Comparison of ENCODE assay signal across 9 mouse cellular contexts in genomic region chr12:8923125-8923410, GRCm38 (mm10). TPM values are rescaled to one million over a fixed set of nuclear protein-coding genes. Genes with fewer than 3 reads are reported as not detected.
DNase-seq lines count a peak whose midpoint lies in the region; ATAC-seq and TF ChIP-seq lines count a peak whose summit lies in the region.
"Had no signal": no experiment of that assay in that cellular context is flagged by ENCODE, and none has a peak within 500 bp of the region (broad histone marks: within the 10 kb centered on the region; RNA-seq: fewer than 3 reads in every experiment).

No protein-coding gene starts in this region.

- H3K4me2 ChIP-seq in kidney, embryonic 15.5 days: peak overlapping the region; percentile 69
- peak overlapping the region; percentile 71 for H3K4me2 ChIP-seq in forebrain, embryonic 12.5 days
- peak overlapping the region; percentile 89 for H3K4me2 ChIP-seq in hindbrain, postnatal 0 days (ENCODE audit: low read depth, low read length)

- H3K4me3 ChIP-seq in kidney, embryonic 15.5 days (replicated peaks): peak overlapping the region; percentile 76
- H3K4me3 ChIP-seq in forebrain, embryonic 12.5 days (replicated peaks): peak overlapping the region; percentile 74
- H3K4me3 ChIP-seq in hindbrain, postnatal 0 days (ENCODE audit: low read length): peak overlapping the region; percentile 91
- H3K4me3 ChIP-seq in midbrain, embryonic 10.5 days: peak overlapping the region; percentile 76

- no peak for TF ChIP-seq CTCF in brain, embryonic 14.5 days (IDR thresholded peaks at IDR 0.05; ENCODE audit: borderline replicate concordance, extremely low read depth, insufficient read depth, insufficient read length)
- no peak for TF ChIP-seq CTCF in hindbrain, postnatal 0 days (IDR thresholded peaks at IDR 0.05; ENCODE audit: low read depth)

- peaks cover 14% of the 10 kb centered on the region; the same call in 1 of the 2 replicates for H3K36me3 ChIP-seq in kidney, embryonic 15.5 days
- peaks cover 19% of the 10 kb centered on the region for H3K36me3 ChIP-seq in forebrain, embryonic 12.5 days (replicated peaks)
- no peaks in the 10 kb centered on the region for H3K36me3 ChIP-seq in hindbrain, postnatal 0 days (ENCODE audit: insufficient read depth, low read length)
- H3K36me3 ChIP-seq in midbrain, embryonic 10.5 days: peaks cover 28% of the 10 kb centered on the region

- ATAC-seq in kidney, embryonic 15.5 days (replicated peaks; ENCODE audit: low FRiP score): no peak
- no peak for ATAC-seq in forebrain, embryonic 12.5 days (ENCODE audit: low FRiP score)
- no peak for ATAC-seq in hindbrain, postnatal 0 days

- H3K4me1 ChIP-seq in kidney, embryonic 15.5 days: peaks cover 45% of the 10 kb centered on the region
- H3K4me1 ChIP-seq in forebrain, embryonic 12.5 days: peaks cover 24% of the 10 kb centered on the region
- peaks cover 13% of the 10 kb centered on the region for H3K4me1 ChIP-seq in hindbrain, postnatal 0 days (ENCODE audit: insufficient read depth, low read length)
- peaks cover 40% of the 10 kb centered on the region for H3K4me1 ChIP-seq in midbrain, embryonic 10.5 days

- H3K9ac ChIP-seq in kidney, embryonic 15.5 days: peak overlapping the region; percentile 86
- H3K9ac ChIP-seq in forebrain, embryonic 12.5 days: peak overlapping the region; percentile 88
- peak overlapping the region; percentile 96 for H3K9ac ChIP-seq in hindbrain, postnatal 0 days (replicated peaks; ENCODE audit: low read length)

- no peaks in the 10 kb centered on the region for H3K27me3 ChIP-seq in kidney, embryonic 15.5 days
- no peaks in the 10 kb centered on the region for H3K27me3 ChIP-seq in forebrain, embryonic 12.5 days
- H3K27me3 ChIP-seq in hindbrain, postnatal 0 days (ENCODE audit: insufficient read depth, low read length): no peaks in the 10 kb centered on the region
- H3K27me3 ChIP-seq in midbrain, embryonic 10.5 days (ENCODE audit: low read depth, poor library complexity, severe bottlenecking): no peaks in the 10 kb centered on the region

- H3K27ac ChIP-seq in kidney, embryonic 15.5 days: 0 out of 2 replicates have a peak overlapping the region, but pooled peaks have one; percentile 99
- H3K27ac ChIP-seq in forebrain, embryonic 12.5 days: no peak overlapping the region
- H3K27ac ChIP-seq in hindbrain, postnatal 0 days: peak overlapping the region; percentile 97
- H3K27ac ChIP-seq in midbrain, embryonic 10.5 days (replicated peaks): peak overlapping the region; percentile 99

- no peak for DNase-seq in kidney, postnatal 25 days
- peak; percentile 74 for DNase-seq in brain, embryonic 14.5 days (ENCODE audit: low read depth)
- peak; percentile 59 for DNase-seq in hindbrain, postnatal 0 days (ENCODE audit: low spot score)
- DNase-seq in midbrain, embryonic 10.5 days (ENCODE audit: low spot score): no peak
- no peak for DNase-seq in layer of hippocampus, postnatal 25 days (ENCODE audit: extremely low spot score in 1 of 2, low spot score in 1 of 2)
- DNase-seq in ovary, postnatal 36 days (ENCODE audit: low spot score): no peak

- no peaks in the 10 kb centered on the region for H3K9me3 ChIP-seq in kidney, embryonic 15.5 days (replicated peaks)
- no peaks in the 10 kb centered on the region for H3K9me3 ChIP-seq in forebrain, embryonic 12.5 days
- H3K9me3 ChIP-seq in hindbrain, postnatal 0 days (ENCODE audit: low read length): no peaks in the 10 kb centered on the region
- no peaks in the 10 kb centered on the region for H3K9me3 ChIP-seq in midbrain, embryonic 10.5 days (replicated peaks)

- WGBS in kidney, embryonic 15.5 days: 24% methylated on average over 5 of the region's 5 CpGs
- 50% methylated on average over 5 of the region's 5 CpGs for WGBS in forebrain, embryonic 12.5 days
- WGBS in hindbrain, postnatal 0 days: 14% methylated on average over 5 of the region's 5 CpGs
- WGBS in midbrain, embryonic 10.5 days: 48% methylated on average over 5 of the region's 5 CpGs

- no peak for TF ChIP-seq POLR2A in brain, embryonic 14.5 days (IDR thresholded peaks at IDR 0.05; ENCODE audit: borderline replicate concordance, extremely low read depth, insufficient read depth, insufficient read length, poor library complexity, severe bottlenecking)

RNA-seq across cellular contexts. Expression of gene Laptm4a, which starts 1.6 kb away (rescaled TPM):
- 338 and 401 TPM in 2 replicates for polyA plus RNA-seq in kidney, embryonic 15.5 days (2015; fragmentation: Nextera tagmentation; extraction: Ambion mirVana)
- polyA plus RNA-seq in brain, embryonic 14.5 days (2012; rRNA removed): 253 and 322 TPM in 2 replicates
- 212 and 215 TPM in 2 replicates for polyA plus RNA-seq in forebrain, embryonic 12.5 days (2016; fragmentation: Nextera tagmentation; extraction: Ambion mirVana)
- 185 and 196 TPM in 2 replicates for total RNA-seq in hindbrain, postnatal 0 days (2014; rRNA removed)
- polyA plus RNA-seq in hindbrain, postnatal 0 days (2015; fragmentation: Nextera tagmentation; extraction: Ambion mirVana): 289 and 299 TPM in 2 replicates
- polyA plus RNA-seq in midbrain, embryonic 10.5 days (2016; fragmentation: Nextera tagmentation; extraction: Ambion mirVana): 144 and 174 TPM in 2 replicates
- total RNA-seq in layer of hippocampus, postnatal 25 days (2021): 100 to 1,000 TPM; 222 to 223 TPM

RNA-seq across cellular contexts. Expression of gene Matn3, which starts 24.7 kb away (rescaled TPM):
- 0.27 and 0.60 TPM in 2 replicates for polyA plus RNA-seq in kidney, embryonic 15.5 days (2015; fragmentation: Nextera tagmentation; extraction: Ambion mirVana)
- 0.16 and 0.26 TPM in 2 replicates for polyA plus RNA-seq in brain, embryonic 14.5 days (2012; rRNA removed)
- polyA plus RNA-seq in forebrain, embryonic 12.5 days (2016; fragmentation: Nextera tagmentation; extraction: Ambion mirVana): 0.54 and 0.58 TPM in 2 replicates
- 0.04 and 0.31 TPM in 2 replicates for total RNA-seq in hindbrain, postnatal 0 days (2014; rRNA removed)
- polyA plus RNA-seq in hindbrain, postnatal 0 days (2015; fragmentation: Nextera tagmentation; extraction: Ambion mirVana): 0.08 and 0.10 TPM in 2 replicates
- polyA plus RNA-seq in midbrain, embryonic 10.5 days (2016; fragmentation: Nextera tagmentation; extraction: Ambion mirVana): 2.7 and 4.7 TPM in 2 replicates
- total RNA-seq in layer of hippocampus, postnatal 25 days (2021): not detected
- total RNA-seq: layer of hippocampus, postnatal 14 days had no signal

RNA-seq across cellular contexts. Expression of gene Wdr35, which starts 50.6 kb away (rescaled TPM):
- 18.1 and 19.5 TPM in 2 replicates for polyA plus RNA-seq in kidney, embryonic 15.5 days (2015; fragmentation: Nextera tagmentation; extraction: Ambion mirVana)
- polyA plus RNA-seq in brain, embryonic 14.5 days (2012; rRNA removed): 13.3 and 16.6 TPM in 2 replicates
- 27.8 and 28.4 TPM in 2 replicates for polyA plus RNA-seq in forebrain, embryonic 12.5 days (2016; fragmentation: Nextera tagmentation; extraction: Ambion mirVana)
- total RNA-seq in hindbrain, postnatal 0 days (2014; rRNA removed): 13.2 and 16.4 TPM in 2 replicates
- polyA plus RNA-seq in hindbrain, postnatal 0 days (2015; fragmentation: Nextera tagmentation; extraction: Ambion mirVana): 19.8 and 20.3 TPM in 2 replicates
- polyA plus RNA-seq in midbrain, embryonic 10.5 days (2016; fragmentation: Nextera tagmentation; extraction: Ambion mirVana): 24.7 and 26.8 TPM in 2 replicates
- total RNA-seq in layer of hippocampus, postnatal 25 days (2021): 10 to 100 TPM; 41.6 to 45.3 TPM

Comparison
In these comparisons a context has a peak if more than half of its experiments do, and no peak if none do; other contexts are left out.
1. DNase-seq: peak in brain, embryonic 14.5 days (single experiment) and hindbrain, postnatal 0 days (single experiment); none in kidney, postnatal 25 days (0 of 2), midbrain, embryonic 10.5 days (single experiment), layer of hippocampus, postnatal 25 days (0 of 2) and ovary, postnatal 36 days (single experiment).
2. Peak in every context shown above with its lines, with median percentiles within 50 percentile points of each other: H3K4me2 ChIP-seq, H3K4me3 ChIP-seq and H3K9ac ChIP-seq.